8 mouse cellular contexts compared by ENCODE assay signal in the genomic region with DNA sequence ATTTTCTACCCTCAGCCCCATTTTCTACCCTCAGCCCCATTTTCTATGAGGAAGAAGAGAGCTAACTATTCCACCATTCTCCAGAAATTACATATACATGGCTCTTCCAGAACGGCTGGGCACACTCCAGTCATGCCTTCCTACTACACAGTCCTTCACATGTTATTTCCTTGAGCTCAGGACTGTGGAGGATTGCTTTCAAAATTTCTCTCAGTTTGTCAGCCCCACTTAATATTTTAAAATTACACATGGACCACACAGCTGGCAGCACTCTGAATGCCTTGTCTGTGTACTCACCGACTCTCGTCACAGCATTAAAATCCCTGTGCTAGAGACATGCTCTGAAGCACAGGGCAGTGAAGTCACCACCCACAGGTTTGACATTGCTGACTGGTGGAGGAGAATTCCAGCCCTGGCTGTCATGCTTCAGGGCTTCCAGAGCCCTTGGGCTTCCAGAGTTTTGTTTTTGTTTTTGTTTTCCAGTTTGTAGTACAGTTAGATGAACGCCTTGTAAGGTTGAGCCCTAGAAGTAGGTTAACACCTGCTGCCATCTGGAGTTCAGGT. TPM values are rescaled to one million over a fixed set of nuclear protein-coding genes. Genes with fewer than 3 reads are reported as not detected.
DNase-seq lines count a peak whose midpoint lies in the region; ATAC-seq lines count a peak whose summit lies in the region.

No protein-coding gene starts in this region.

- peak overlapping the region; percentile 76 for H3K4me3 ChIP-seq in heart, embryonic 13.5 days
- H3K4me3 ChIP-seq in embryonic facial prominence, embryonic 14.5 days (ENCODE audit: low read depth, low read length): peak overlapping the region; percentile 85
- H3K4me3 ChIP-seq in midbrain, embryonic 13.5 days (replicated peaks): peak overlapping the region; percentile 88

- peak overlapping the region; percentile 36; the same call in 1 of the 2 replicates for H3K27ac ChIP-seq in heart, embryonic 13.5 days (replicated peaks)
- H3K27ac ChIP-seq in embryonic facial prominence, embryonic 14.5 days (replicated peaks; ENCODE audit: low read depth, low read length): no peak overlapping the region
- peak overlapping the region; percentile 88 for H3K27ac ChIP-seq in midbrain, embryonic 13.5 days

- peaks cover 26% of the 10 kb centered on the region for H3K4me1 ChIP-seq in heart, embryonic 13.5 days
- H3K4me1 ChIP-seq in embryonic facial prominence, embryonic 14.5 days (ENCODE audit: control insufficient read depth, insufficient read depth, low read length): peaks cover 9% of the 10 kb centered on the region
- peaks cover 37% of the 10 kb centered on the region for H3K4me1 ChIP-seq in midbrain, embryonic 13.5 days (replicated peaks)

- no peak for ATAC-seq in heart, embryonic 13.5 days (ENCODE audit: extremely low read depth, insufficient number of reproducible peaks, low FRiP score, low TSS enrichment)
- no peak for ATAC-seq in embryonic facial prominence, embryonic 14.5 days (ENCODE audit: low read depth)
- ATAC-seq in midbrain, embryonic 13.5 days: peak; percentile 37

- DNase-seq in heart, postnatal 14 days: no peak
- DNase-seq in embryonic facial prominence, embryonic 14.5 days (ENCODE audit: low spot score): no peak
- DNase-seq in kidney, adult 8-10 months: peak; percentile 68 to 75
- no peak for DNase-seq in urinary bladder, adult 18-20 months (ENCODE audit: low spot score in 2 of 2)
- no peak for DNase-seq in embryo, embryonic 11 days
- no peak for DNase-seq in gastrocnemius, adult 8-10 months (ENCODE audit: low spot score in 2 of 2)

- H3K9me3 ChIP-seq in heart, embryonic 13.5 days: no peaks in the 10 kb centered on the region
- H3K9me3 ChIP-seq in embryonic facial prominence, embryonic 14.5 days (ENCODE audit: control insufficient read depth, low read length): no peaks in the 10 kb centered on the region
- H3K9me3 ChIP-seq in midbrain, embryonic 13.5 days: no peaks in the 10 kb centered on the region

- intact Hi-C loops in heart, postnatal 14 days (cut with DNase I): loop anchor here (10.0 kb wide), 1 partner anchor 690 kb away; no protein-coding TSS in a partner anchor

- peak overlapping the region; percentile 81 for H3K4me2 ChIP-seq in heart, embryonic 13.5 days
- H3K4me2 ChIP-seq in embryonic facial prominence, embryonic 14.5 days (ENCODE audit: low read depth, low read length): peak overlapping the region; percentile 82
- peak overlapping the region; percentile 71 for H3K4me2 ChIP-seq in midbrain, embryonic 13.5 days (replicated peaks)

- WGBS in heart, embryonic 13.5 days: 47% methylated on average over 4 of the region's 4 CpGs
- 45% methylated on average over 4 of the region's 4 CpGs for WGBS in embryonic facial prominence, embryonic 14.5 days
- 51% methylated on average over 4 of the region's 4 CpGs for WGBS in midbrain, embryonic 13.5 days

- peaks cover 26% of the 10 kb centered on the region for H3K36me3 ChIP-seq in heart, embryonic 13.5 days
- peaks cover 22% of the 10 kb centered on the region for H3K36me3 ChIP-seq in embryonic facial prominence, embryonic 14.5 days (ENCODE audit: control insufficient read depth, insufficient read depth, low read length)
- peaks cover 24% of the 10 kb centered on the region for H3K36me3 ChIP-seq in midbrain, embryonic 13.5 days

- no peaks in the 10 kb centered on the region for H3K27me3 ChIP-seq in heart, embryonic 13.5 days (replicated peaks)
- H3K27me3 ChIP-seq in embryonic facial prominence, embryonic 14.5 days (replicated peaks; ENCODE audit: control insufficient read depth, insufficient read depth, low read length): no peaks in the 10 kb centered on the region
- no peaks in the 10 kb centered on the region for H3K27me3 ChIP-seq in midbrain, embryonic 13.5 days

- H3K9ac ChIP-seq in heart, embryonic 13.5 days: peak overlapping the region; percentile 86
- H3K9ac ChIP-seq in embryonic facial prominence, embryonic 14.5 days (ENCODE audit: low read depth, low read length): peak overlapping the region; percentile 83; the same call in 1 of the 2 replicates
- H3K9ac ChIP-seq in midbrain, embryonic 13.5 days (replicated peaks): peak overlapping the region; percentile 92

RNA-seq across cellular contexts. Expression of gene Gabarapl1, which starts 1.7 kb away (rescaled TPM):
- polyA plus RNA-seq in heart, embryonic 13.5 days (2015; fragmentation: Nextera tagmentation; extraction: Ambion mirVana): 40.3 and 41.3 TPM in 2 replicates
- 10 to 100 TPM; 79.8 to 85.9 TPM for total RNA-seq in heart, postnatal 14 days (2021)
- polyA plus RNA-seq in embryonic facial prominence, embryonic 14.5 days (2014; fragmentation: Nextera tagmentation; extraction: Ambion mirVana): 19.8 and 21.4 TPM in 2 replicates
- polyA plus RNA-seq in midbrain, embryonic 13.5 days (2015; fragmentation: Nextera tagmentation; extraction: Ambion mirVana): 159 and 164 TPM in 2 replicates
- total RNA-seq in gastrocnemius, adult 8-10 months (2022): 10 to 100 TPM; 69.2 to 94.1 (median 86.7) TPM

RNA-seq across cellular contexts. Expression of gene Tmem52b, which starts 22.4 kb away (rescaled TPM):
- 0.12 TPM in 1 of 2 replicates, not detected in the other for polyA plus RNA-seq in heart, embryonic 13.5 days (2015; fragmentation: Nextera tagmentation; extraction: Ambion mirVana)
- not detected for total RNA-seq in heart, postnatal 14 days (2021)
- not detected in 2 replicates for polyA plus RNA-seq in embryonic facial prominence, embryonic 14.5 days (2014; fragmentation: Nextera tagmentation; extraction: Ambion mirVana)
- not detected in 2 replicates for polyA plus RNA-seq in midbrain, embryonic 13.5 days (2015; fragmentation: Nextera tagmentation; extraction: Ambion mirVana)
- not detected for total RNA-seq in gastrocnemius, adult 8-10 months (2022)

RNA-seq across cellular contexts. Expression of gene Olr1, which starts 27.7 kb away (rescaled TPM):
- polyA plus RNA-seq in heart, embryonic 13.5 days (2015; fragmentation: Nextera tagmentation; extraction: Ambion mirVana): 0.29 and 0.48 TPM in 2 replicates
- under 1 TPM in 1 of 2 experiments, not detected in 1; 0.12 TPM for total RNA-seq in heart, postnatal 14 days (2021)
- 0.06 TPM in 1 of 2 replicates, not detected in the other for polyA plus RNA-seq in embryonic facial prominence, embryonic 14.5 days (2014; fragmentation: Nextera tagmentation; extraction: Ambion mirVana)
- polyA plus RNA-seq in midbrain, embryonic 13.5 days (2015; fragmentation: Nextera tagmentation; extraction: Ambion mirVana): not detected in 2 replicates
- under 1 TPM in 1 of 4 experiments, not detected in 3; 0.48 TPM for total RNA-seq in gastrocnemius, adult 8-10 months (2022)

RNA-seq across cellular contexts. Expression of gene Klre1, which starts 43.0 kb away (rescaled TPM):
- not detected in 2 replicates for polyA plus RNA-seq in heart, embryonic 13.5 days (2015; fragmentation: Nextera tagmentation; extraction: Ambion mirVana)
- not detected for total RNA-seq in heart, postnatal 14 days (2021)
- not detected in 2 replicates for polyA plus RNA-seq in embryonic facial prominence, embryonic 14.5 days (2014; fragmentation: Nextera tagmentation; extraction: Ambion mirVana)
- polyA plus RNA-seq in midbrain, embryonic 13.5 days (2015; fragmentation: Nextera tagmentation; extraction: Ambion mirVana): not detected in 2 replicates
- total RNA-seq in gastrocnemius, adult 8-10 months (2022): not detected

RNA-seq across cellular contexts. Expression of gene Klrd1, which starts 56.9 kb away (rescaled TPM):
- polyA plus RNA-seq in heart, embryonic 13.5 days (2015; fragmentation: Nextera tagmentation; extraction: Ambion mirVana): not detected in 2 replicates
- total RNA-seq in heart, postnatal 14 days (2021): not detected
- 0.26 and 2.4 TPM in 2 replicates for polyA plus RNA-seq in embryonic facial prominence, embryonic 14.5 days (2014; fragmentation: Nextera tagmentation; extraction: Ambion mirVana)
- not detected in 2 replicates for polyA plus RNA-seq in midbrain, embryonic 13.5 days (2015; fragmentation: Nextera tagmentation; extraction: Ambion mirVana)
- total RNA-seq in gastrocnemius, adult 8-10 months (2022): not detected

Comparison
In these comparisons a context has a peak if more than half of its experiments do, and no peak if none do; other contexts are left out.
1. DNase-seq: peak in kidney, adult 8-10 months (2 of 2); none in heart, postnatal 14 days (0 of 2), embryonic facial prominence, embryonic 14.5 days (single experiment), urinary bladder, adult 18-20 months (0 of 2), embryo, embryonic 11 days (single experiment) and gastrocnemius, adult 8-10 months (0 of 2).
2. Peak in every context shown above with its lines, with median percentiles within 50 percentile points of each other: H3K4me2 ChIP-seq, H3K4me3 ChIP-seq and H3K9ac ChIP-seq.